Mouse (Mus musculus) stomach, embryonic 14.5 days (tissue): ENCODE measurements around the gene Gm5485. TPM values are rescaled to one million over a fixed set of nuclear protein-coding genes. Genes with fewer than 3 reads are reported as not detected.

Experiments used
- ATAC-seq: fragments of 200-750 bp; cut with Nextera tagmentation; 2 replicates; pipeline ENCODE4 v1.8.0; 2017; ENCODE audit warnings: low read depth, moderate TSS enrichment; ENCODE audit not compliant: insufficient number of reproducible peaks, insufficient read depth, low FRiP score
- H3K27ac ChIP-seq: fragments of 300-500 bp; sonication (generic); 2 replicates; pipeline ENCODE4 v1.5.1; 2014; ENCODE audit warnings: mild to moderate bottlenecking, low read length, moderate library complexity, mixed read lengths
- H3K27me3 ChIP-seq: fragments of 300-500 bp; sonication (generic); 2 replicates; pipeline ENCODE4 v1.6.1; 2014; ENCODE audit warnings: low read length, control low read depth, mixed read lengths; ENCODE audit not compliant: control insufficient read depth, insufficient read depth
- H3K36me3 ChIP-seq: fragments of 300-500 bp; sonication (generic); 2 replicates; pipeline ENCODE4 v1.6.1; 2014; ENCODE audit warnings: mild to moderate bottlenecking, control low read depth, low read length, moderate library complexity, mixed read lengths; ENCODE audit not compliant: control insufficient read depth, insufficient read depth
- H3K4me1 ChIP-seq: fragments of 300-500 bp; sonication (generic); 2 replicates; pipeline ENCODE4 v1.6.1; 2014; ENCODE audit warnings: low read length, control low read depth, mixed read lengths; ENCODE audit not compliant: control insufficient read depth, insufficient read depth
- H3K4me2 ChIP-seq: fragments of 300-500 bp; sonication (generic); replicated peaks from 2 replicates; pipeline ENCODE4 v1.6.1; 2014; ENCODE audit warnings: low read depth, low read length, control low read depth
- H3K4me3 ChIP-seq: fragments of 300-500 bp; sonication (generic); 2 replicates; pipeline ENCODE4 v1.5.1; 2014; ENCODE audit warnings: low read depth, low read length, control low read depth
- H3K9ac ChIP-seq: fragments of 300-500 bp; sonication (generic); replicated peaks from 2 replicates; pipeline ENCODE4 v1.6.1; 2014; ENCODE audit warnings: low read depth, mild to moderate bottlenecking, control low read depth, low read length, moderate library complexity, mixed read lengths
- H3K9me3 ChIP-seq: fragments of 300-500 bp; sonication (generic); 2 replicates; pipeline ENCODE4 v1.6.1; 2016; ENCODE audit warnings: low read depth, low read length, control low read depth; ENCODE audit not compliant: control insufficient read depth
- WGBS: fragments of 180-500 bp; shearing (Covaris S2); extraction: QIAGEN DNeasy Blood & Tissue Kit; methylation state at CpG from one replicate; pipeline ENCODE4 v1.1.7; 2014; 5-methylcytosine and 5-hydroxymethylcytosine counted together
- polyA plus RNA-seq: library from polyadenylated mRNA; unstranded; fragments of >200 nt; fragmentation: Nextera tagmentation; extraction: Ambion mirVana; gene quantifications from 2 replicates; pipeline ENCODE4 v1.2.1, GENCODE M21; 2014

Gm5485 gene
- not detected in 2 replicates for polyA plus RNA-seq

GRCm38 (mm10) chr16:48412246-48412645, at the start of gene Gm5485:
Gene Gm5485, minus strand, starts transcription at chr16:48412416.
- Histone ChIP-seq H3K27ac (no peak within 1 kb of the TSS), H3K36me3 (no peaks in the 10 kb centered on the region), H3K27me3 (no peaks in the 10 kb centered on the region), H3K4me2 (no peak within 1 kb of the TSS), H3K4me3 (no peak within 1 kb of the TSS), H3K9me3 (no peaks in the 10 kb centered on the region), H3K9ac (no peak within 1 kb of the TSS), H3K4me1 (no peaks in the 10 kb centered on the region; the same call in 1 of the 2 replicates)
- ATAC-seq = no peak
- WGBS = 68% methylated on average over 1 of the region's 1 CpGs

DNA sequence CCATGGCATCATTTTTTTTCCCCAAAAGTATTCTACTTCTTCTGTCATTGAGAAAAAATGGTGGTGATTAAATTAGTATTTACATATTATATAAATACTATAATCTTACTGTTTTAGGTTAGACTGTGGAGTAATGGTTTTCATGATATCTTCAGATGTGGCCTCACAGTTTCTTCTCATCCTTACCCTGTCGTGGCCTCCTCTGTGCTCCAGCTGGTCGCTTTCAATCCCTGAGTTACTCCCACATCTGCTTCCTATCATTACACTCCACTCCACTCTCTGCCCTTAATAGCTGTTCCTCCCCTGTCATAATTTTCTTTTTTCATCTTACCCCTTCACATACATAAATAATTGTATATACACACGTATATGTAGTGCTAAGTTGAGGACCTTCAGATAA, 41.0 kb upstream of the Gm5485 start:
- Histone ChIP-seq H3K4me1 (no peaks in the 10 kb centered on the region), H3K9ac (no peak overlapping the region), H3K4me3 (no peak overlapping the region), H3K36me3 (no peaks in the 10 kb centered on the region), H3K9me3 (no peaks in the 10 kb centered on the region), H3K27ac (no peak overlapping the region), H3K4me2 (no peak overlapping the region), H3K27me3 (no peaks in the 10 kb centered on the region)
- ATAC-seq = no peak
- WGBS = 44% methylated on average over 3 of the region's 3 CpGs

DNA sequence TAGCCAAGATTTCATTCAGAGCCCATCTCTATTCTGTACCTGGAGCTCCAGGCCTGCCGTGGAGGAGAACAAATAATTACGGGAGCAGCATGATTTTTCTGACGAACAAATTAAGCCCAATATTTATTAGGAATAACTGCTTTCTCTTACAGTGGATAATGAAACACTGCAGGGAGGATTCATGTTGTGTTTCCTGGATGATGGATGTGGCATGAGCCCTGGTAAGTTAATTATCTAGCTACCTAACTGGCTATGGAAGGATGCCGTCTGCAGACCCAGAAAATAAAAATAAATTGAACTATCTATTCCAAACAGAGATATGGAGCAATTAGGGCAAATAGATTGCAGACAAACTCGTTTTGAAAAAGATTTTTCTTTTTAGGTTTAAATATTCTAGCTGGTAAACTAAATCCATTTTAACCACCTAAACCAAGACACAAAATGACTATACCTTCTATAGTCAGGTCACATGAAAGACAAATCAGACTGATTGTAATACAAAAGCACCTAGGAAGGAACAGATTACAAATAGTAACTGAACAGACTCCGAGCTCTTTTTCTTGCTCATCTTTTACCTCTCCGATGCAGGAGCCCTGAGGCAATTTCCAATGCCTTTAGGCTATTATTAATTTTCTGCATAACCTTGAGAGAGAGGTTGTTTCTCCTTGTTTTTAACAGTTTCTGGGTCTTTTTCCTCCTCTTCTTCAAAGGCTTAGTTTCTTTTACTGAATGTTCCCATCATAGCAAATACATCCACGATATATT, 34.1 kb upstream of the Gm5485 start:
- Histone ChIP-seq H3K27ac (no peak overlapping the region), H3K4me1 (no peaks in the 10 kb centered on the region), H3K9me3 (no peaks in the 10 kb centered on the region), H3K36me3 (no peaks in the 10 kb centered on the region), H3K4me3 (no peak overlapping the region), H3K9ac (no peak overlapping the region), H3K4me2 (no peak overlapping the region), H3K27me3 (no peaks in the 10 kb centered on the region)
- ATAC-seq = no peak
- 64% methylated on average over 8 of the region's 8 CpGs for WGBS

DNA sequence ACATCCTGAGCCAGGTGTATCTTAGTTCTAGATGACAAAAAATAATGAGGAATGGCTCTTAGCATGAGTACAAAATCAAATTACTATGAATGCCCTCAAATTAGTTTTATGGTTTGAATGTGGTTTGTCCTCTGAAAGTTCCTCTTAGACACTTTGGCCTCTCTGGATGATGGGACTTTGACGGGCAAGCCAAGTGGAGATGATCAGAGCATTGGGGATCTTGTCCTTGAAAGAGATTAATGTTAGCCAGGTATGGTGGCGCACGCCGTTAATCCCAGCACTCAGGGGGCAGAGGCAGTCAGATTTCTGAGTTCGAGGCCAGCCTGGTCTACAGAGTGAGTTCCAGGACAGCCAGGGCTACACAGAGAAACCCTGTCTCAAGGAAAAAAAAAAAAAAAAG, 32.4 kb upstream of the Gm5485 start:
- Histone ChIP-seq H3K4me3 (no peak overlapping the region), H3K4me2 (no peak overlapping the region), H3K4me1 (no peaks in the 10 kb centered on the region), H3K36me3 (no peaks in the 10 kb centered on the region), H3K9ac (no peak overlapping the region), H3K27ac (no peak overlapping the region), H3K27me3 (no peaks in the 10 kb centered on the region), H3K9me3 (no peaks in the 10 kb centered on the region)
- ATAC-seq = no peak
- WGBS = 87% methylated on average over 5 of the region's 5 CpGs

DNA sequence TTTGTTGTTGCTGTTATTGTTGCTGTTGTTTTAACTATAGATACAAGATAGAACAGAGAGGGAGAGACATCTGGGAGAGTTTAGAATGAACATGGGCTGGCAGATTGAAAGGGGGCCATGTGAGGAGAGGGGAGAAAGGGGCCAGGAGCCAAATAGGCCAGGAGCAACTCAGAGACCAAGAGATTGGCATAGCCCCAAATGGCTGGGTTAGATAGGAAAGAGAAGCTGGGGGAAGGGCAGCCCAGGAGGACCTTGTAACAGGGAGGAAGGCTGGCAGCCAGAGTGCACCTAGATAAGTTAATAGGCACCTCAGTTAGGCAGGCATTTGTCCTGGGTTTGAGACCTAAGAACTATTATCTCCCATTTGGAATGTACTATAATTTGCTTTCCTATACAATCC, 25.3 kb upstream of the Gm5485 start:
- ATAC-seq = no peak
- Histone ChIP-seq H3K4me3 (no peak overlapping the region), H3K9ac (no peak overlapping the region), H3K36me3 (no peaks in the 10 kb centered on the region), H3K27me3 (no peaks in the 10 kb centered on the region), H3K4me2 (no peak overlapping the region), H3K27ac (no peak overlapping the region), H3K4me1 (no peaks in the 10 kb centered on the region), H3K9me3 (no peaks in the 10 kb centered on the region)

GRCm38 (mm10) chr16:48435454-48435853, 23.2 kb upstream of the Gm5485 start:
- Histone ChIP-seq H3K27ac (no peak overlapping the region), H3K4me1 (no peaks in the 10 kb centered on the region), H3K4me2 (no peak overlapping the region), H3K9ac (no peak overlapping the region), H3K9me3 (no peaks in the 10 kb centered on the region), H3K27me3 (no peaks in the 10 kb centered on the region), H3K4me3 (no peak overlapping the region), H3K36me3 (no peaks in the 10 kb centered on the region)
- WGBS = 22% methylated on average over 1 of the region's 1 CpGs
- ATAC-seq = no peak

DNA sequence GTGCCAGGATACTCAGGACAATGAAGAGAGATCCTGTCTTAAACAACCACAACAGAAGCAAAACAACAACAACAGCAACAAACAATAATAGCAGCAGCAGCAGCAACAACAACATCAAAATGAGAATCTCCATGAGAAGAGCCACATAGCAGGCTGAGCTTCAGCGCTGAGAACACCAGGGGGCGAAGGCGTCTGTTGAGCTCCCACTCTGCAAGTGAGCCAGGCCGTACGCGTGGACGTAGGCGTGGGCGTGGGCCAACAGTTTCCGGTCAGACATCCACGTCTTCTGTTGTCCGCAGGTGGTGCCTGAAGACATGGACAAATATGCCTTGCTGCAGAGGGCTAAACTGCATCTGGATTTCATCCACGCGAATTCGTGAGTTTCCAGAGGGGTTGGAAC, 18.8 kb upstream of the Gm5485 start, which contains the start of gene Morc1:
Gene Morc1 (plus strand): TSS at position 211 of the 400 bp plus-strand sequence.
- Histone ChIP-seq H3K27ac (no peak within 1 kb of the TSS), H3K4me2 (no peak within 1 kb of the TSS), H3K4me1 (no peaks in the 10 kb centered on the region), H3K9ac (no peak within 1 kb of the TSS), H3K27me3 (no peaks in the 10 kb centered on the region), H3K36me3 (no peaks in the 10 kb centered on the region), H3K9me3 (no peaks in the 10 kb centered on the region), H3K4me3 (no peak within 1 kb of the TSS)
- ATAC-seq = no peak
- 96% methylated on average over 15 of the region's 15 CpGs for WGBS

GRCm38 (mm10) chr16:48429427-48429826, 17.2 kb upstream of the Gm5485 start:
- H3K27ac ChIP-seq = no peak overlapping the region
- H3K27me3 ChIP-seq = no peaks in the 10 kb centered on the region
- 59% methylated on average over 1 of the region's 1 CpGs for WGBS
- no peak overlapping the region for H3K4me3 ChIP-seq
- no peak overlapping the region for H3K4me2 ChIP-seq
- ATAC-seq = no peak
- no peaks in the 10 kb centered on the region for H3K9me3 ChIP-seq
- H3K4me1 ChIP-seq = no peaks in the 10 kb centered on the region
- H3K9ac ChIP-seq = no peak overlapping the region
- no peaks in the 10 kb centered on the region for H3K36me3 ChIP-seq

DNA sequence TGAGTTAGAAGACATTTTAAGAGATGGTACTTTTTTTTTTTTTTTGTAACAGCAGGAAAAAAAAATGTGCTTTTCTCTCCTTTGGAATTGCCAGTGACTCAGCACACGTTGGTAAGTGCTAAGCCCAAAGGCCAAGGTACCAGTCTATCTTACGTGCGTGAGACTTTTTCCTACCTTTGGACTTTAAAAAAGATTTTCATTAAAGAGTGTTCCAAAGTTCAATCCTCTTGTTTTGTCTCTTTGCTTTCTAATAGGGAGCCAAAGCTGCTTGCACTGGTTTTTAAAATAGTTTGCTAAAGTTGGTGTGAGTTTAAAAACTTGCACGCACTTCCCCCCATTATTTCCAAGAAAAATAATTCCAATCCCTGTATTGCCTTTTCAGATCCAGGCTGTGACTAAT, 11.9 kb upstream of the Gm5485 start:
- H3K27ac ChIP-seq = no peak overlapping the region
- no peaks in the 10 kb centered on the region for H3K36me3 ChIP-seq
- no peaks in the 10 kb centered on the region for H3K9me3 ChIP-seq
- H3K4me2 ChIP-seq = no peak overlapping the region
- no peak overlapping the region for H3K4me3 ChIP-seq
- no peaks in the 10 kb centered on the region for H3K27me3 ChIP-seq
- 89% methylated on average over 4 of the region's 4 CpGs for WGBS
- ATAC-seq = no peak
- no peaks in the 10 kb centered on the region for H3K4me1 ChIP-seq
- no peak overlapping the region for H3K9ac ChIP-seq
